Mouse (Mus musculus) myocyte (in vitro differentiated cells): Measurements from ENCODE around the gene Dnmt3b. TPM values are rescaled to one million over a fixed set of nuclear protein-coding genes. Genes with fewer than 3 reads are reported as not detected.

Source experiments
- H3K27me3 ChIP-seq: one replicate; pipeline ENCODE4 v1.6.1; 2011; ENCODE audit not compliant: control insufficient read depth, insufficient read depth, insufficient read length
- H3K36me3 ChIP-seq: one replicate; pipeline ENCODE4 v1.6.1; 2011; ENCODE audit not compliant: control insufficient read depth, insufficient read depth
- H3K4me2 ChIP-seq: one replicate; pipeline ENCODE4 v1.6.1; 2011; ENCODE audit warnings: low read depth, control low read depth
- H3K4me3 ChIP-seq: one replicate; pipeline ENCODE4 v1.5.1; 2011; ENCODE audit warnings: mild to moderate bottlenecking, control low read depth, moderate library complexity
- H3K79me2 ChIP-seq: one replicate; pipeline ENCODE4 v1.6.1; 2011; ENCODE audit not compliant: control insufficient read depth, insufficient read depth
- H3ac ChIP-seq: one replicate; pipeline ENCODE4 v1.6.1; 2011; ENCODE audit not compliant: control insufficient read depth, insufficient read length
- CEBPB ChIP-seq: IDR thresholded peaks from 2 replicates; pipeline ENCODE4 v1.6.1; 2011; ENCODE audit warnings: mild to moderate bottlenecking, moderate library complexity; ENCODE audit not compliant: poor library complexity, insufficient read depth, severe bottlenecking
- E2F4 ChIP-seq: IDR thresholded peaks from one replicate; pipeline ENCODE4 v1.6.1; 2011; ENCODE audit warnings: mild to moderate bottlenecking, control low read depth, moderate library complexity; ENCODE audit not compliant: insufficient read depth
- MAX ChIP-seq: IDR thresholded peaks from one replicate; pipeline ENCODE4 v1.6.1; 2011; ENCODE audit warnings: low read depth, mild to moderate bottlenecking, control low read depth
- MYOD1 ChIP-seq, 3 experiments: IDR thresholded peaks; one replicate each; pipeline ENCODE4 v1.6.1; 2011; ENCODE audit warnings: control low read depth in 2 of 3, low read depth in 2 of 3, mild to moderate bottlenecking in 2 of 3, moderate library complexity in 1 of 3; ENCODE audit not compliant: insufficient read length in 2 of 3, control insufficient read depth in 1 of 3
- MYOG ChIP-seq, 3 experiments: IDR thresholded peaks; one replicate each; pipeline ENCODE4 v1.6.1; 2011; ENCODE audit warnings: control low read depth in 2 of 3, low read depth in 2 of 3, mild to moderate bottlenecking in 2 of 3; ENCODE audit not compliant: insufficient read length in 2 of 3, control insufficient read depth in 1 of 3, insufficient read depth in 1 of 3
- POLR2A ChIP-seq: IDR thresholded peaks from one replicate; pipeline ENCODE4 v1.6.1; 2011; ENCODE audit warnings: low read depth, mild to moderate bottlenecking, control low read depth, moderate library complexity; ENCODE audit not compliant: insufficient read length
- POLR2AphosphoS2 ChIP-seq: IDR thresholded peaks from one replicate; pipeline ENCODE4 v1.6.1; 2011; ENCODE audit warnings: low read depth, control low read depth; ENCODE audit not compliant: insufficient read length
- REST ChIP-seq: IDR thresholded peaks from one replicate; pipeline ENCODE4 v1.6.1; 2011; ENCODE audit warnings: mild to moderate bottlenecking, control low read depth, moderate library complexity; ENCODE audit not compliant: insufficient read depth, insufficient read length
- SRF ChIP-seq: IDR thresholded peaks from one replicate; pipeline ENCODE4 v1.6.1; 2011; ENCODE audit warnings: low read depth; ENCODE audit not compliant: control insufficient read depth, insufficient read length
- TCF12 ChIP-seq: IDR thresholded peaks from one replicate; pipeline ENCODE4 v1.6.1; 2011; ENCODE audit warnings: mild to moderate bottlenecking, control low read depth; ENCODE audit not compliant: poor library complexity, insufficient read depth, severe bottlenecking
- TCF3 ChIP-seq: IDR thresholded peaks from one replicate; pipeline ENCODE4 v1.6.1; 2011; ENCODE audit warnings: low read depth, control low read depth; ENCODE audit not compliant: insufficient read length
- USF1 ChIP-seq: IDR thresholded peaks from one replicate; pipeline ENCODE4 v1.6.1; 2011; ENCODE audit warnings: low read depth, mild to moderate bottlenecking, control low read depth, moderate library complexity
- polyA plus RNA-seq: library from polyadenylated mRNA; unstranded; fragments of >200 nt; fragmentation: generic; extraction: Trizol; gene quantifications from one replicate; pipeline ENCODE4 v1.2.1, GENCODE M21; 2012; ENCODE audit warnings: missing spikeins

Gene Dnmt3b
- polyA plus RNA-seq, 1 experiment, result 0.62 TPM

DNA sequence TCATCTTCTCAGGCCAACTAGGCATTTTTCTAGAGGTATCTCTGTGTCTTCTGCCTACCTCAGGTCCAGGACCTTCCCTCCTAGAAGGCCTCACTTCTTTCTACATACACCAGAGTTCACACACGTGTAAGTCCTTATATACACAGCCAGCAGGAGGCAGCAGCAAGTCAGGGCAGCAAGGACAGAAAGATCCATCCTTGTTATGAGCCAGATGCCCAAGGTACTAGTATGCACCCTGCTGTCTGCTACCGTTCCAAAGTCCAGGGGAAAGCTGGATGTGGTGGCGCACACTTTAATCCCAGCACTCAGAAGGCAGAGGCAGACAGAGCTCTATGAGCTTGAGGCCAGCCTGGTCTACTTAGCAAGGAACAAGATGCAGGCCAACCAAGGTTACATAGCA is 42.8 kb upstream of the Dnmt3b start:
- H3ac ChIP-seq, result no peak overlapping the region
- no peaks in the 10 kb centered on the region for H3K36me3 ChIP-seq
- no peaks in the 10 kb centered on the region for H3K79me2 ChIP-seq
- H3K4me3 ChIP-seq, result no peak overlapping the region
- TF ChIP-seq POLR2A, result no peak
- H3K4me2 ChIP-seq, result no peak overlapping the region
- H3K27me3 ChIP-seq, result no peaks in the 10 kb centered on the region

DNA sequence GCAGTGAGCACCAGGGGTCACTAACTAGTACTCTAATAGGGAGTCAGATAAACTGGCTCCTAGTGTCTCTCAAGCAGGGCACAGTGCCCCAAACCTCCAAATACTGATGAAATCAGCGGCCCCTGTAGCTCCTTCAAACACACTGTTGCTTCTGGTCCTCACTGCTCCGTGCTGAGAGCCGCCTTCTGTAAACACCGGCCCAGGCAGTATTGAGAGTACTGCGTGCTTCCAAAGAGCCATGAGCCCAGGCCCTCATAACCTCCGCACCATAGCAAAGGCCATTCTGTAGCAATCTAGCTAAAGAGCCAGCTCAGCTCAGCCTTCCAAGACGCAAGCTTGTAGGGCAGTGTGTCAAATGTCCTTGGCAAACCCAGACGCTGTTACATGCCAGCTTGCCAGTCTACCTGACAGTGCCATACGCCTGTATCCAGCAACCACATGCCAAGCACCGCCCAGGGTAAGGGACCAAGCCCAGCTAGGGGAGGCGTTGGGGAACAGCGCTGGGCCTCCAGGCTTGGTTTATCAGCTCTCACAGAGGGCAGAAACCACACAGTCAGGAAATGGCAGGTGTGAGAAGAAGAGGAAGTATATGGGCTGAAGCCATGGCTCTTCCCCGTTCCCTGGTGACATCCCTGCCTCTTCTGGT is 41.3 kb upstream of the Dnmt3b start:
- no peak for TF ChIP-seq CEBPB
- no peak for TF ChIP-seq MYOG (IDR thresholded peaks at IDR 0.05; ENCODE audit: control insufficient read depth in 1 of 3, insufficient read depth in 1 of 3, insufficient read length in 2 of 3, low read depth in 2 of 3)
- TF ChIP-seq USF1, result no peak
- TF ChIP-seq TCF3, result no peak
- TF ChIP-seq TCF12, result no peak
- no peak for TF ChIP-seq POLR2A
- no peak for TF ChIP-seq REST
- TF ChIP-seq E2F4, result no peak
- no peak for TF ChIP-seq POLR2AphosphoS2
- TF ChIP-seq SRF, result no peak
- TF ChIP-seq MAX, result no peak
- TF ChIP-seq MYOD1 (IDR thresholded peaks at IDR 0.05; ENCODE audit: control insufficient read depth in 1 of 3, insufficient read length in 2 of 3, low read depth in 2 of 3), result no peak
- Histone ChIP-seq H3K4me2 (no peak overlapping the region), H3K36me3 (no peaks in the 10 kb centered on the region), H3K79me2 (no peaks in the 10 kb centered on the region), H3ac (no peak overlapping the region), H3K4me3 (no peak overlapping the region), H3K27me3 (no peaks in the 10 kb centered on the region)

DNA sequence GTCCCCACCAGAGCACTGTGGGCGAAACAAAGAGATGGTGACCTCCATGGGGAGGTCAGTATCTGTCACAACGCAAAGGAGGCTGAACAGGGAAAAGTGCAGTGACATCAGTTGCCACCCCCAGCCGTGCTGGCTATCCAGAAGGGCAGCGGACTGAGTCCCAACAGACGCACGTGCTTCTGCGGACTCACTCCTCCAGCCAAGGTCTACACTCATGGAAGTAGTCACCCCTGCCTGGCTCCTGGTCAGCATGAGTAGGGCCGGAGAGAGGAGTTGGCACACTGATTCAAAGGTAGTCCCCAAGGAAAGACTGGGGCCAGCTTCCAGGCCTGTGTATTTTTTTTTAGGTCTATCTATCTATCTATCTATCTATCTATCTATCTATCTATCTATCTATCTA is 40.2 kb upstream of the Dnmt3b start:
- H3K4me3 ChIP-seq, result no peak overlapping the region
- H3K27me3 ChIP-seq, result no peaks in the 10 kb centered on the region
- H3K79me2 ChIP-seq, result no peaks in the 10 kb centered on the region
- no peak for TF ChIP-seq TCF12
- TF ChIP-seq CEBPB, result no peak
- TF ChIP-seq TCF3, result no peak
- no peak for TF ChIP-seq POLR2A
- TF ChIP-seq MYOD1 (IDR thresholded peaks at IDR 0.05; ENCODE audit: control insufficient read depth in 1 of 3, insufficient read length in 2 of 3, low read depth in 2 of 3), result no peak
- no peak for TF ChIP-seq USF1
- no peak for TF ChIP-seq MYOG (IDR thresholded peaks at IDR 0.05; ENCODE audit: control insufficient read depth in 1 of 3, insufficient read depth in 1 of 3, insufficient read length in 2 of 3, low read depth in 2 of 3)
- TF ChIP-seq MAX, result no peak
- no peak for TF ChIP-seq POLR2AphosphoS2
- no peak for TF ChIP-seq E2F4
- no peak for TF ChIP-seq REST
- TF ChIP-seq SRF, result no peak
- no peak overlapping the region for H3ac ChIP-seq
- no peaks in the 10 kb centered on the region for H3K36me3 ChIP-seq
- H3K4me2 ChIP-seq, result no peak overlapping the region

DNA sequence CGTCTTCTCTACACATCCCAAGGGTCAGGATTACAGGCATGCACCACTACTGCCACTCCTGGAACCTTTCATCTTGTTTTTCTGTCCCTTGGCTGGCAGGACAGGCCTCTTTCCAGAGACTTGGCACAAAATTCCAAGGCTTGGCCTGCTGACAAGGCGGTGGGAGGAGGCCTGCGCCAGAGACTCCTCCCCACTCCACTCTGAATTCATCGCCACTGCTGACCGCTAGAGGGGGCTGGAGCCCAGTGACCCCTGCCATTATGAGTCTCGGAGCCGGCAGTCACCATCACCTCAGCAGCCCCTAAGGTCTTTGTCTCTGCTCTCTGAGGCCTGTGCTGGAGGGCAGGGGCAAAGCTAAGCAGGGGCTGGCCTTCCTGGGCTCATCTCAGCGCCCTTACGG is 39.7 kb upstream of the Dnmt3b start:
- no peaks in the 10 kb centered on the region for H3K79me2 ChIP-seq
- H3K36me3 ChIP-seq, result no peaks in the 10 kb centered on the region
- no peak overlapping the region for H3K4me3 ChIP-seq
- TF ChIP-seq SRF, result no peak
- no peak for TF ChIP-seq TCF12
- TF ChIP-seq REST, result no peak
- no peak for TF ChIP-seq POLR2AphosphoS2
- no peak for TF ChIP-seq CEBPB
- TF ChIP-seq MYOG (IDR thresholded peaks at IDR 0.05; ENCODE audit: control insufficient read depth in 1 of 3, insufficient read depth in 1 of 3, insufficient read length in 2 of 3, low read depth in 2 of 3), result no peak
- no peak for TF ChIP-seq USF1
- TF ChIP-seq POLR2A, result no peak
- TF ChIP-seq MYOD1 (IDR thresholded peaks at IDR 0.05; ENCODE audit: control insufficient read depth in 1 of 3, insufficient read length in 2 of 3, low read depth in 2 of 3), result no peak
- no peak for TF ChIP-seq TCF3
- TF ChIP-seq E2F4, result no peak
- TF ChIP-seq MAX, result no peak
- H3ac ChIP-seq, result no peak overlapping the region
- no peak overlapping the region for H3K4me2 ChIP-seq
- H3K27me3 ChIP-seq, result no peaks in the 10 kb centered on the region

DNA sequence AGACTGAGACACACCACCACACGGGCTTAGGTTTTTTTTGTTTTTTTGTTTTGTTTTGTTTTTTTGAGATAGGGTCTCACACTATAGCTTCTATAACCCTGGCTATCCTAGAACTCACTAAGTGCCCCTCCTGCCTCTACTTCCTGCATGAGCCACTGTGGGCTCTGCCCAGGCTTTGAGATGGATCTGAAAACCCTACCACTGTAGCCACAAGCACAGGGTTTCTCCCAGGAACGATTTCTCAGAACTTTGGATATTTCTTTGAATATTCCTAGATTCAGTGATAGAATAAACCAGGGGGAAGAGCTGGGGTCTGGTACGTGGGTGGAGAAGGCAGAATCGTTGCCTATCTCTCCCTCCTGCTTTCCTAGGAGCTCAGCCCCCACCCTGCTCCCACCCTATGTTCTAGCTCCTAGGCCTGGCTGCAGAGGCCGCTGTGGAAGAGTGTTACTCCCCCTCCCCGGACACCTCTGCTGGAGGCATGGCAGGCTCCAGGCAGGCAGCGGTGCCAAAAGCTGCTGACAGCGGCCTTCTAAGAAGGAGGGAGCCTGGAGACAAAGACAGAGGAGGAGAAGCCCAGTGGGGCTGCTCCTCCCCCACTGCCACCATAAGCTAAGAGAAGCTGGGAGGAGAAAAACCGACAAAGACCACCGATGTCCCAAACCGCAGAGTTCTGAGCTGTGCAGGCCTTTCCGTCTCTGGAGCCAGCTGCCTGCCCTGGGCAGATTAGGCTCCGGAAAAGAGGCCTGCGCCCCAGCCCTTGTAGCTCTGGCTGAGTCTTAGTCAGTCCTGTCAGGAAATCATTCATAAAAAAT is 38.6 kb upstream of the Dnmt3b start:
- TF ChIP-seq CEBPB, result no peak
- TF ChIP-seq TCF12, result no peak
- no peak for TF ChIP-seq E2F4
- no peak for TF ChIP-seq REST
- TF ChIP-seq POLR2AphosphoS2, result no peak
- no peak for TF ChIP-seq SRF
- TF ChIP-seq MAX, result no peak
- TF ChIP-seq MYOD1 (IDR thresholded peaks at IDR 0.05; ENCODE audit: control insufficient read depth in 1 of 3, insufficient read length in 2 of 3, low read depth in 2 of 3), result no peak
- TF ChIP-seq POLR2A, result no peak
- no peak for TF ChIP-seq USF1
- TF ChIP-seq TCF3, result no peak
- TF ChIP-seq MYOG (IDR thresholded peaks at IDR 0.05; ENCODE audit: control insufficient read depth in 1 of 3, insufficient read depth in 1 of 3, insufficient read length in 2 of 3, low read depth in 2 of 3), result no peak
- H3K27me3 ChIP-seq, result no peaks in the 10 kb centered on the region
- H3K79me2 ChIP-seq, result no peaks in the 10 kb centered on the region
- H3K4me2 ChIP-seq, result no peak overlapping the region
- H3K36me3 ChIP-seq, result no peaks in the 10 kb centered on the region
- no peak overlapping the region for H3ac ChIP-seq
- no peak overlapping the region for H3K4me3 ChIP-seq
